Mouse (Mus musculus) ovary, postnatal 10 days (tissue): ENCODE measurements at regions not wholly inside any gene's neighbourhood (a gene's known extent, or its start where the extent isn't known, plus 50 kb on each side); places are given as distances from the start of the nearest gene placed in this dataset.

Experiments used
- DNase-seq: peaks from one replicate; pipeline ENCODE4 v3.0.0; 2022; ENCODE audit warnings: low spot score

DNA sequence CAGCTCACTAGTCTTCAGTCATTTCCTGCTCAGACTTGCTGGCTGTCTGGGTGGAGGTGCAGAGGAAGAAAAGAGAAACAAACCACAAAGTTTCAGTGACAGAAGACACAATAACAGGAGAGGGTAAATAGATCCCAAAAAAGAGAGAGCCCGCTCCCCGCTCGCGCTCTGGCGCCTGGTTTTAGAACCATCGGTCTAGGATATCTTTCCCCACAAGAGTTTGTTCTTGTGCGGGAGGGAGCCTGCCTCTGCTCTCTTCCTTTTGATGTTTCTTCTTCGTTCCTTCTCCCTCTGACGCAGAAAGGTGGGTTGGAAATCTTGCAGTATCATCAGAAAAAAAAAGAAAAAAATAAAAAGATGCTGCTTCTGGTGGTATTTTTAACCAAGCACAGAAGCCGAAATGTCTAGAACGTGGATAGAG lies 71.3 kb upstream of the Zfp217 start:
- DNase-seq, result no peak

DNA sequence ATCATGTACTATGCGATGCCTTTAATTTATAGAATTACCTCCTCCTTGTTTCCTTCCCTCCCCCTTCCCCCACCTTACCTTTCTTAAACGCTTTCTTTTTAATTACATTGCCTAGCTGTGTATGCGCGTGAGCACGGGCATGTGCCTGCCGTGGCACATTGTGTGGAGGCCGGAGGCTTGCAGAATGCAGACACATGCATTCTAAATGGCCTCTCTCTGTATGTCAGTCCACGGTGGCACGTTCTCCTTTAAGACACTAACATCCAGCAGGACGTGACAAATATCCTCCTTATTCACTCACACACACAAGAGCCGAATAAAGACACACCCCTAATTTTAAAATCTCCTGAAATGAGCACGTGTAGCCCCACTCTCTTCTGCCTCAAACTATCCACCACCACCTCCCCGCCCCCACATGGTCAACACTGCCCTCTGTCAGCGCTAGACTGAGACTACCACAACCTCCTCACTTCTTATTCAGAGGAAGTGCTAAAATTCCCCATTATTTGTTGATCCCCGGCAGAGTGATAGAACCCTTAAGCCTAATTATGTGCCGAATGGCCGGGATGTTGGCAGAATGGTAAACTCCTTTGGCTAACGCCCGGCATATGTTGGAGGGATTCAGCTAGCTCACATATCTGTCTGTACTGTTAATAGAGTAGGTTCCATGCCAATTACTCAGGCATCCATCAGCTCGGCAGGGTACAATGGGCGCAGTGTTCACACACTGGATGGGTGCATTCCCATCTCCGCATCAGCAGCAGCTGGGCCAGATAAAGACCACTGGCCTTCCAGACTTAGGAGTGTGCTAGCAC lies 70.5 kb upstream of the Zfp217 start:
- DNase-seq, result no peak

DNA sequence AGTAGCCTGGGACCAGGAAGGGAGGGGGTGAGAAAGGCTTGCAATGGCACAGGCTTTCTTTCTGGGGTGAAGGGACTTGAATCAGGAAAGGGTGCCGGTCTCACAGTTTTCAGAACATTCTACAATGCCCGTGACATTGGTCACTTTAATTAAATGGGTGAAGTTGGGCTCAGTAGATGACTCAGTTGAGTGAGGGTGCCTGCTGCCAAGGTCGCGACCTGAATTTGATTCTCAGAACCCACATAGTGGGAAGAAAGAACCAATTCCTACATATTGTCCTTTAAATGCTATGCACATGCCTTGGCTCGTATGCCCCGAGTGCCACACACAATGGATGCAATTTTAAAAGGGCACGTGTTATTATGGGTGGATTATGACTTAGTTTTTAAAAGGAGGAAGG lies 68.4 kb upstream of the Zfp217 start:
- no peak for DNase-seq

DNA sequence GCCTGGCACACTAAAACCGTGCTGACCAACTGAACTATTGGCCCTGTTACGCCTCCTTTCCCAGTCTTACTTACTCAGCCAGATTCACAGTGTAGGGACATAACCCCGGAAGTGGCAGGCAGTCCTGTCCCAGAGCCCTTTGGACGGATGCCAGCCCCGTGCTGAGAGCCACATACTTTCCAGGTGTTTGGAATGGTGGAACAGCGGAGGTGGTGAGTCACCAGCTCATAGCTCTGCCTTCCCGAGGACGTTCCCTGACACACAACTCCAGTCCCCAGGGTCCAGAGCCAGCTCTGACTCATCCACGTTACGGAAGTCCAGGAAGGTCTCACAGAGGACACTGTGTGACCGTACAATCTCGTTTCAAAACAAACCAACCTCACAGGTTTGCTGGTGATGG lies 61.2 kb upstream of the Zfp217 start:
- no peak for DNase-seq

DNA sequence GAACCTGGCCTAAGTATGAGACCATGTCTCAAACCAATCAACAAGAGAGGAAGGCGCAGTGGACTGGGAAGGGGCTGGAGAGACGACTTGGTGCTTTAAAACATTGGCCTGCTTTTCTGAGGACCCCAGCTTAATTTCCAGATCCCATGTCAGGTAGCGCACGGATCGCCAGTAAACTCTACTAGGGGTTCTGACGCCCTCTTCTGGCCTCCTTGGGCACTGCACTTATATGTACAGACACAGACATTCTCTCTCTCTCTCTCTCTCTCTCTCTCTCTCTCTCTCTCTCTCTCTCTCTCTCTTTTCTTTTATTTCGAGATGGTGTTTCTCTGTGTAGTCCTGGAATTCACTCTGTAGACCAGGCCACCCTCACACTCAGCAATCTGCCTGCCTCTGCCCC lies 60.0 kb upstream of the Zfp217 start:
- DNase-seq, result no peak

DNA sequence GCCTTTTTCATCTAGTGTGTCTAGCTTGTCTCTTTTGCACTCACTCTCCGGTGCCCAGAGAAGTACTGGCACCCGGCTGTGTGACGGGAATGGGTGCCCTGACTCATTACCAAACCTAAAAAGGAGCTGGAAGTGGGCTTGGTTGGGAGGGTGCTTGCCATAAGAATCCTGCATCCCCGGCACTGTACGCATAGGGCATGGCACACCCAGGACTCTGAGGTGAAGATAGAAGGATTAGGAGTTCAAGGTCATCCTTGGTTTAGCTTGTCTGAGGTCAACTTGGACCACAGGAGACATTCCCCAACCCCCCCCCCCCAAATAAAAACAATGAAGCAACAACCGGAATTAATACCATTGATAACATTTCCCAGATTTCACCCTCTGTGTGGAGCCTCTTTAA lies 59.5 kb upstream of the Zfp217 start:
- DNase-seq, result no peak

DNA sequence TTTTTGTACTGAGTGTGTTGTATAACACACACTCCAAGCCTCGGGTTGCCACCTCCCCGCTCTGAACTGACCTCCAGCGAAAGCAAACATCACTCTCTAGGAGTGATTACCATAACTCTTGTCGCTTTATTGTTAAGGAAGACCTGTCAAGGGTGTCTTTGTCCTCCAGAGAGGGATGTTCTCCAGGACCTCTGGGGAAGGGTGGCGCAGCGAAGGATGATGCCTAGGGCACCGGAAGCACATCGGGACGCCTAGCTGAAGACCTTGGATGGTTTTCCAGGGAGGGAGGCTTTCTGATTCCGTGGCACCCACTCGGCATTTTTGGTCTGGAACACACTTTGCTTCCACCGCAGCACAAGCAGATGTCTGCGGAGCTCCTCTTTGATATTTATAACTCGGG lies 59.0 kb upstream of the Zfp217 start:
- no peak for DNase-seq

DNA sequence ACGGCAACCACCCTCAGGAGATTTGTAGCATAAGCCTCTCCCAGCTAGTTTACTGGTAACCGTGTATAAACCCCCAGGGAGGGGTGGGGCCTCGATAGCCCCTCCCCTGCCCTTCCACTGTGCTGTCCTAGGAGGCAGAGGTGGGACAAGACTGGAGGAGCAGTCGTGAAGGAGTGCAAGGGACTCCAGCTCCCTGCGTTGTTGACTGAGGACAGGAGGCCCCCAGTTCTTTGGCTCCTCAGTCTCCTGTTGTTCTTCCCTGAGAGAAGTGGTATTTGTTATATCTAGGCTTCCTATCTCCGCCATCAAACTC lies 58.5 kb upstream of the Zfp217 start:
- no peak for DNase-seq

DNA sequence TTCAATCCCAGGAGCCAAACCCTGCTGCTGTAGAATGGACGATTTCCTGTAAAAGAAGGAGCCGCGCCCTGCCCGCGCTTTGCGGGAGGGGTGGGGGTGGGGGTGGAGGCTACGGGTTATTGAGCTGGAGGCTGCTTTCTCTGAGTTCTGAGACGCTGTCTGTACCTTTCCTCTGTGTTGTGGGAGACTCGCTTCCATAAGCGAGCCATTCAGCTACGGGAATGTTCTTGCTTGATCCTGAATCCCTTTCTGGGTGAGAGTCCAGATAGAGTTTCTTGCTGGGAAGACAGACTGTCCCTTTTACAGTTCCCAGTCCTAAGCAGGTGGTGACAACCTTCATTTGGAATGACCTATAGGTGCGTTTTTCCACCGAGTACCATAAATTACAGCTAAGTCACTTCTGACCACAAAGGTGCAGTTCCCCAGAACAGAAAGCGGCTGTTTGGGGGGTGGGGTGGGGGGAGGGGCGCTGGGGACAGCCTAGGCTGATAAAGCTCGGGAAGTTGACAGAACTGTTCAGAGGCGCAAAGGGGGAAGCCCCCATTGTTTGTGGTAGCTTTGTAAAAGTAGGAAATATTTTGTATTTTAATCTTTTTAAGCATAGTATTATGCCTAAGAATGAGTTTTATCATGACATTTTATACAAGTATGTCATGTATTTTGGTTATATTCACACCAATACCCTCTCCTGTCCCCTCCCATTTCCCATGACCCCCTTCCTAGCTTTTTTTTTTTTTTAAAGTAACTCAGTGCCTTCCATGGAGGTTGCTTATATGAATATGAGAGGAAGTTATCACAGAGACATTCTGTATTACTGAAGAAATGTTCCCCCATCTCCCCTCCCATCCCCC lies 57.9 kb upstream of the Zfp217 start:
- no peak for DNase-seq

DNA sequence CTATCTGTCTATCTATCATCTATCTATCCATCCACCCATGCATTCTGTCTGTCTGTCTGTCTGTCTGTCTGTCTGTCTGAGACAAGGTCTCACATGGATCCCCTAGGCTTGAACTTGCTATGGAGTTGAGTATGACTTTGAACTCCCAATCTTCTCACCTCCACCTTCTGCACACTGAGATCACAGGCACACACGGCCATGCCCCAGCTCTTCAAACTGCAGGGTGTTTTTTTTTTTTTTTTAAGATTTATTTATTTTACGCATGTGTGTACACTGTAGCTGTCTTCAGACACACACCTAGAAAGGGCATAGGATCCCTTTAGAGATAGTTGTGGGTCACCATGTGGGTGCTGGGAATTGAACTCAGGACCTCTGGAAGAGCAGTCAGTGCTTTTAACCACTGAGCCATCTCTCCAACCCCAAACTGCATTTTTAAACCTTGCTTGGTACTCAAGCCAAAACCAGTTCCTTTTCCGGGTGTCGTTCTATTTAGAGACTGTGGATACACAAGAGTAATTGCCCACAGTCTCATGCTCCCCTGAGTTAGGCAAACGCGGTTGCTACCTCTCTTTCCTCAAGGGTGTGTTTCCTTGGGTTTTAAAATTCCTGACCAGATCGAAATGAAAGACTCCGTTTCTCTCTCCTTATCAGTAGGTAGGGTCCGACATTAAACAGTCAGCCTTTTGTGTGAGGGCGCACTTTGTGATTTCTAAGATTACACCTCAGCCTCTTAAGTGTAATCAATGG lies 57.0 kb upstream of the Zfp217 start:
- no peak for DNase-seq

DNA sequence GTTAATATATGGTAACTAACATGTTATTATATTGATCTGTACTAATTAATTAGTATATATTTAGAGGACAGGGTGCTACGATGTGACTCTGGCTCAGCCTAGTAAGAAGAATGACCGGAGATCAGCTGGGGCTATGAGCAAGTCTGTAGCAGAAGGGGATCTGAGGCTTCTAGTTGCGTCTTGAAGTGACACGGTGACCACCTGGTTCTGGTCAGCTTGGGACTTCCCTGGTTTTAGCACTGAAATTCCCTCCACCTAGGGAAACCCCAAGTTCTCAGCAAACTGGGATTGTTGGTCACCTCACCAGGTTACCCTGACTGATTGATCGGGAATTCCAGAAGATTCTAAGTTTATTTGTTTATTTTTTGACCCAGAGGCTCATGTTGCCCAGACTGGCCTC lies 55.6 kb upstream of the Zfp217 start:
- no peak for DNase-seq

DNA sequence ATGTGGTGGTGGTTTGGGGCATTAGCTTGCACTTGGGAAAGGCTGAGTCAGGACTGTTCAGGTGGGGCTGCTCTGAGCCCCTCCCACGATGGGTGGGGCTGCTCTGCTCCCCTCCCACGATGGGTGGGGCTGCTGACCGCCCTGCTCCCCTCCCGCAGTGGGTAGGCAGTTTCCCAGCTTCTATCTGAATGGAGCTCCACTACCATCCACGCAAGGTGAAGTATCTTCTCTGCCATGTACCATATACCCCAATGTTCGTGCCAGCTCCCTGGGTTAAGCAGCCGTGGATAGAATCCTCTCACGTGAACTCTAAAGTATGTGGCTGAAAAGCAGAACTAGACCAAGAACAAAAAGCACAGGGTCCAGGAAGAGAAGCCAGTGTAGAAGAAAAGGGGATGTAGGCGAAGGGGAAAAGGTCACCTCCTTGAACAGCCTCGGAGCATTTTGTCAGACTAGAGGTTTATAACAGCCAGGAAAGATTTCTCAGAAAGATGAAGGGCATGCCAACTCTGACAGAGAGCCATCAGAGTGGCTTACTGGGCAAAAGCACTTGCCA lies 54.0 kb upstream of the Zfp217 start:
- DNase-seq, result no peak
